Mouse (Mus musculus): ENCODE measurements at regions not wholly inside any gene's neighbourhood (a gene's known extent, or its start where the extent isn't known, plus 50 kb on each side); places are given as distances from the start of the nearest gene placed in this dataset.

DNA sequence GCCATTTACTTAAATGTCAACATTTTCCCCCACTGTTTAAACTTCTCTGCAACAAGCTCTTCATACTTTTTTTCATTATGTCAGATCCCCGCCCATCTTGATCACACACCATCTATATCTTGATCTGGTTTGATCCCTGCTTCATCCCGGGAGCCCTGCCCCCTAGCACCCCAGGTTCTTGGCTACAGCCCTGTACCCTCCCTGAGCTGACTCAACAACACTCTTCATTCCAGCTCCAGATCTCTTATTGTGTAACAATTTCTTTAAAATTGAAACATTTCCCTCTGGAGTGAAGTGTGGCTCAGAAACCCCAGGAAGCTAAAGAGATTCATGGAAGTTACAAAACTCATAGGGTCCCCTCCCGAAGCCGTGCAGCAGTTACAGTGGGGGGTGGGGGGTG lies 126.2 kb upstream of the Mast4 start:
- DNase-seq: no peak

DNA sequence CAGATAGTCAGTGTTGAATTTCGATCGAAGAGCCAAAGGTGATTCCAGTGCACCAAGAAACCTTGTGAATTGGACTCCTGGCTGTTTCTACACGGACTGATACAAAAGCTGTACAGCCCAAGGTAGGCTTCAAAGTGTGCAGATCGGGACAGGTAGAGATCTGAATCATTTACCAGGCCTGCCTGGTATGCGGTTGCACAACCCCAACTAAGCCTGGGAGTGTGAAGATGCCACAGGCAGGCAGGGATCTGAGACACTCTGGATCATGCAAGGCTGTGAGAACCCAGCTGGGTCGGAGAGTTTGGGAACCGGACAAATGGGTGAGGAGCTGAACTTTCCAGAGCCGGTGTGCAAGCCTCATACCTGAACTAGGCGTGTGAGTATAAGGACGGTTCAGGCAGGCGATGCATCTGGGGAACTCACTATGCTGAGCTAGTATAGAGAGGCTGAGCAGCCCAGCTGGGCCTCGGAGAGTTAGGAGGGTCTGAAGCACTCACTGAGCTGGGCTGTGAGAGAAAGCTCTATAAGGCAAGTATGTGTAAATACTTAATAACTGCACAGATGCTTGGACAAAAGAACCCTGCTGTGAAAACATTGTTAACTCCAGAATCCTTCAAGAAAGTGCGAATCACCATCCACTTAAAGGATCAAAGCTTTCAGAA lies 125.3 kb upstream of the Mast4 start:
- DNase-seq: no peak

DNA sequence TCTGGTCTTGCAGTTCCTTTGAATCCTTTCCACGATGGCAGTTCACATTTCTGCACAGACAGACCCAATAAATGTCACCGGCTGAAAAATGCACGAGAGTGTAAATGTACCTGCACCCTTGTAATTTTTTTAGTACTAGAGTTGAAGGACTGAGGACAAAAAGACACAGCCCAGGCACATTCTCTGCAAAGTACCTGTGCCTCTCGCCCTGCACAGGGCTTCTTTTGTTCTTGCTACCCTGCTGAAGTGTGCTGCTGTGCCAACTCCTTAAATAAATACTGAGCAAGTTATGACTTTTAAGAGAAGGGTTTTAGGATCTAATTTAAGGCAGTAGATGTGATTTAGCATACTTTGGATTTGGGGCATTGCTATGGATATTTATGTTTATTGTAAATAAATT lies 118.5 kb upstream of the Mast4 start:
- no peak for DNase-seq

DNA sequence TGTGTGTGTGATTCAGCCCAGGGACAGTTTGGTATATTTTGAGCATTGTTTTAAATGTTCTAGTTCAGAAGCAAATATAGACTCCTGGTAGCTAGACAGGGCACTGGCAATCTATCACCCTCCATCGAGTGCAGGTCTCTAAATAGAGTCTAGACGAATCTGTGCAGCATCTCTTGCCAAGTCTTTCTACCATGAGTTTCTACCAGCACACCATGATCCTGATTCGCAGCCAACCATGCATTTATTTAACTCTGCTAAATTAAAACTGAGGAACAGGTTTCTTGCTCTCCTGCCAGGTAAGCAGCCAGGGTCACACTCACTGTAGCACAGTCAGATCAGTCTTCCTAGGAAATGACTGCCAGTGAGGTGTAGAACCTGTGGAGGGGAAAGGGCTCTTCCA lies 96.3 kb upstream of the Mast4 start:
- no peak for DNase-seq

DNA sequence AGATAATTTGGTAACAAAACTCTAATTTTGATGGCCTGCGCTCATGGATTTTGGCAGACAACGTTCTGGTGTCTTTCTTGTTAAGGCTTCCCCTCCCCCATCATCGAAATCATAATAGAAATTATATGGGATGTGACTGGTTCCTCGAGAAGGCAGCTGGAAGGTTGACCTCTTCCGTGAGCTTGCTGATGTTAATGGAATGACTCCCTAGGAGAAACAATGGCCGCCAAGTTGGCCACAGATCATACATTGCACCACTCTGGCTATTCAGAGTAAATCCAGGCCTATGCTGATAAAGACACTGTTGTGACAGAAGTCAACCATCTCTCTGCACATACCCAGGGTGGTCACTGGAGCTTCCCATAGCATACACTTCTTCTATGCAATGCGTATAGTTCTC lies 89.7 kb upstream of the Mast4 start:
- DNase-seq: no peak

DNA sequence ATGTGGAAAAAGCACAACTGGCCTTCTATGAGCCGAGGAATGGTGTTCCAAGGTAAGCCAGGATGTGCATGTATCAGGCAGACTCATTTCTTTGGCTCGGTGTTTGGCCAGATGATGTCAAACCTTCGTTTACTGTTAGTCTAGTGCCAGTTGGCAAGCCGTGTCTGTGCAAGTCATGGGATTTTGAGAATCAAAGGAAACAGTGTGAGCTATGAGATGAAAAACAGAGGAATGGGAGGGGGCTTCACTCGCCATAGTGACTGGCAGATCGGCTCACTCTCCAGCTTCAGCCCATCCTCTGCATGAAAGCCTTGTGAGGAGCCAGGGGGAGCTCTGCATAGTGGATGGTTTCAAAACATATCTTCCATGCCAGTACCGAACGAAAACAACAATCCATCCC lies 89.1 kb upstream of the Mast4 start:
- DNase-seq: no peak

DNA sequence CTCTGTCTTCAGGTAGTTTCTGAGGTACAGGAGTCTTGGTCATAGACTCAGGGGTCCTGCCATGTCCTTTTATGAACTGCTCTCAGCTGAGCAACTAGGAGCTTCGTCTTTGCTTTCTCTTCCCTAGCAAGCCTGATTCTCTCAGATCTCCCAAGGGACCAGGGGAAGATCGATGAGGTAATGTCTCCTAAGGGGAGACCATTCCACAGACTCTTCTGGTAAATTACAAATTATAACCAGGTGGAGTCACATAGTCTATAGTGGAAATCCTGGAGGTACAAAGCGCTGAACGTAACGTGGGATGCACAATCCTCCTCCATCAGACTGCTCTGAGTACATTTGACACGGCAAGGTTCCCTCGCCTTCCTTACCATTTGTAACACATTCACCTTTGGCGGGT lies 88.7 kb upstream of the Mast4 start:
- no peak for DNase-seq

DNA sequence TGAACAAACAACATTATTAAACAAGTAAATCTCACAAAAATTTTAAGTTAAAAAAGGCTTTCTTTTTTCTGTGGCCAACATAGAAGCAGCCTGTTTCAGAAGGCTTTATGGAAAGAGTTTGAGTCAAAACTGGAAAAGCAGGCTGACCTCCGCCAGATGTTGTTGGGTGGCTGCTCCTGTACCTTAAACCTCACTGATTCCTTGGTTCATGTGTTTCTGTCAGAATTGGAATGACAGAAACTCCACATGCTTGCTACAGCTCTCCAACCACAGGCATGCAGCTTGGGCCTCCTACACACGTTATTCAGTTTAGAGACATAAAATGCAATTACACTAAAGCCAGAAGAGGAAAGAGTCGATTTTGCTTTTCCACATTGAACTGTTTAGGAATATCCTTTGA lies 84.8 kb upstream of the Mast4 start:
- no peak for DNase-seq

DNA sequence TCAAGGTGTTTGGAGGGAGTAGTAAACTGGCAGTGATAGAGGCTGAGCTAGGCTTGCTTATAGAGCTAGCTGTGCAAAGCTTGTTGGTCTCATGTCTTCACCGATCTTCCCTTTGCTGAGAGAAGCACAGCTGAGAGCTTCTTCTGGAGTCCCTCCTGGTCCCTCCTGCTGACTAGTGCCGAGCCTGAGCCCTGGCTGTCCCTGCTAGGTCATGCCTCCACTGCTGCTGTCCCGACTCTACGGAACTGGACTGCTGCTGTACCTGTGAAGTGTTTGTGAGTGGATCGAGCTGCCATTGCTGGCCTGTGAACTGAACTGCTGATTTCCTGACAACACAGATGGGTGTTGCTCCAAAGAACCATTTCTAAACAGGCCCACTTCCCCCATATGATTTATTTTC lies 83.0 kb upstream of the Mast4 start:
- no peak for DNase-seq

DNA sequence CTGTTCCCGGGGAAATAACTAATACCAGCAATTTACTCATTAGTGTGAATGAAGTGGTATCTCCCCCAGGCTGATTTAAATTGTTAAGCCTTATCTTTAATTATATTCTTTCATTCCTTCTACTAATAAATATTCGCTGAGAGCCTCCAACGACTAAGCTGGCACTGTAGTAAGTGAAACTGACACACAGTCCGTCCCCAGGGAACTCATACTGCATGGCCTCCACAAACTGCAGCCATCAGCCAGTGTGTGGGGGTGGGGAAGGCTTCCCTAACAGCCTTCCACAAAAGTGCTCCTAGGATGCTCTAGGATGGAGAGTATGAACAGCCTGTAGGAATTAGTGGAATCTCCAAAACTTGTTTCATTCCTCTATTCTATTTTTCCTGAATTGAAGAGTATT lies 81.0 kb upstream of the Mast4 start:
- no peak for DNase-seq

DNA sequence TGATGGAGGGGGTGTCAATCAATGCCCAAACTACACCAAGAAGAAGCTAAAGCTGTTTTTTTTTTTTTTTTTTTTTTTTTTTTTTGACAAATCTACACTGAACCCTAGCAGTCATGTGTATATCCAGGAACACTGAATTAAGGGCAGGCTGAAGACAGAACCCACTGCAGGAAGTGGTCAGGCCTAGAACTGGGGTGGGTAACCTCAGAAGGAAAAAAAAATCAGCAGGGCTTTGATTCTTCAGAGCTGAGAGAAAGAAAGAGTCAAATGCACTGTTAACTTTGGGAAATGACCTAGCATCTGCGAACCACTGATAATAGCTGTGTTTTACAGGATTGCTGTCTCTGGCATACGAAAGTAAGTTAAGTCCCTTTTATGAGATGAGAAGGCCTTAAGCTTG lies 78.3 kb upstream of the Mast4 start:
- no peak for DNase-seq

DNA sequence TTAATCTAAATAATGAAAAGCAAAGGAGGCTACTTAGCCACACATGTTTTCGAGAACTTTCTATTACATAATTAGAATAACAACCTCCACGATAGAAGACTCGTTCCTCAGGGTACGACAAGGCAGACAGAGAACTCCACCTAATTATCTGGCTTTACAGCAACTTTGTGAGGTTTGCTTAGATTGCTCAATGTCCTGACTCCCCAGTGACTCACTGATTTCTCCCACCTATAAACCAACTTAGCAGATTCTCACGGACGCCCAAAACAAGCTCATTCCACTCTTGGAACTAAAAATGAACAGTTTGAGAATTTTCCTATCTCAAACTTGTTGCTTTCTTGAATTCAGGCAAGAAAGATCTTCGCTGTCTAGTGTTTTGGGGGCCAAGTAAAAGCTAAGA lies 75.0 kb upstream of the Mast4 start:
- no peak for DNase-seq

DNA sequence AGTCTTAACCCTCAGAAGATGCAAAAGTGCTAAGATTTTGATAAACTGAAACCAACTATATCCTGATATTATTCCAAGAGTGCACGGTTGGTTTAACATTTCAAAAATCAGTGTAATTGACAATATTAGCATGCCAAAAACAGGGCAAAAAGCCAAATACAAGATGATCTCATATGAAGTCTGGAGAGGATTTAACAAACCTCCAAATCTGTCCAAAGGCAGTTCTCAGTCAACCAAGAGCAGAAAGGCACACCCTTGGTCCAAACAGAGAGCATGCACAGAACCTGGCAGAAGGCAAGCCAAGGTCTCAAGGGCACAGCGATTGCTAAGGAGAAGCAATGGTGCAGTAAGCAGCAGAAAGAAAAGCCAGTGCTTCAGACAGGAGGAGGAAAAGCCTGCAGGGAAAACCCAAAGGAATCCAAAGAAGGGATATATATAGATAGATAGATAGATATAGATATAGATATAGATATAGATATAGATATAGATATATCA lies 62.3 kb upstream of the Mast4 start:
- no peak for DNase-seq

DNA sequence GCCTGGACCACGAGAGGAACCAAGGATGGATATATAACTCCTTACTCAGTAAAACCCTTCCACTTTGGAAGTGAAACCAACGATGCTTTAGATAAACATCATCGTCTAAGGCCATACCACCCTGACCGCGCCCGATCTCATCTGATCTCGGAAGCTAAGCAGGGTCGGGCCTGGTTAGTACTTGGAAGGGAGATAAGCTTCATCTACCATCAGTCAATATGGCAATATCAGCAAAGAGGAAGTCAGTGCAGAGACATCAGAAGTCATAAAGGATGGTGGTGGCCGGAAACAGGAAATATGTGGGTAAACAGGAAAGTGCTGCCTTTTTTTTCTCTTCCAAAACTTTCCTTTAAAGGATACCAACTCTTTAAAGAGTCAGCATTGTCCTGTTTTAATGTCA lies 61.8 kb upstream of the Mast4 start:
- DNase-seq: no peak

DNA sequence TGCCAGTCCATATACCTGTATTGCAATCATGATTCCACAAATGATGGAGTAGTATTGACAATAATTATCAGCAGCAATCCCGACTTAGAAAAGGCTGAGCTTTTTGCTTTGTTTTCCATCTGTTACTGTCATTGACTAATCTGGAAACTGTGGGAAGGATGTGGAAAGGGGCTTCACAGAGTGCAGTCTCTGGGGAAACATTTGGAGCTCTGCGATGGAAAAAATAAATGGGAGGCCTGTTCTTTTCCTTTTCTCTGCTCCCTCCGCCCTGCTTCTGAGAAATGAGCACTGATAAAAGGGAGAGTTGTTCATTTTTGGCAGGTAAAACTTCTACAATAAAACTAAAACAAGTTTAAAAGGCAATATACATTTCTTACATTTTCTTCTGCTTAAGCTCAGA lies 58.3 kb upstream of the Mast4 start:
- DNase-seq: no peak

DNA sequence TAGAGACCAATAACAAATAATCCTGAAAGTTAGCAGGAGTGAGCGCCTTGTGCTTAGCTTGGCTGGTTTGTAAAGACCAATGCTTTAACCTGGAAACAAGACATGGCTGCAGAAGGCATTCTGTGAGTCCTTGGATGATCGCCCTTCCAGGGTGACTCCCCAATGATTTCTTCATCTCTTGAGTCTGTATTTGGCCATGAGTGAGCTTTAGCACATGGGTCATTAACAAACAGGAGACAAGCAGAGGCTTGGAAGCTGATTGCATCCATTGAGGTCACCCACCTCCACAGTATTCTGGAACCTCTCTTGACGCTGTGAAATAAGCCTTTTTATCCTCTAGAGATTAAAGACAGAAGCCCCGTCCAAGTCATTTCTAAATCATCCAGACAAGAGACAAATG lies 57.1 kb upstream of the Mast4 start:
- DNase-seq: no peak

DNA sequence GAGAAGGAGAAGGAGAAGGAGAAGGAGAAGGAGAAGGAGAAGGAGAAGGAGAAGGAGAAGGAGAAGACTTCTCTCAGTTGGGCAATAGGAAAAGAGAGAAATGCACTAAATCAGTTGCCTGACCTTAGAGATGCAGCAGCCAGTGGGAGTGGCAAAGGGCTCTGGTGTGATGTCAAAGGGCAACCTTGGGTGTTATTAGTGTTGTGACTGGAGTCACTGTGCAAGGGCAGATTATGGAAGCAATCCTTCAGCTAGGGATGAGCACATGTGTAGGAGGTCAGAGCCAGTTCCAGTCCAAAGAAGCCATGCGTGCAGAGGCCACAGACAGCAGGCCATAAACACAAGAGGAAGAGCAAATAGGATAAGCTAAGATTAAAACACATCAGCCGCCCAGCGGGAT lies 56.7 kb upstream of the Mast4 start:
- DNase-seq: no peak

DNA sequence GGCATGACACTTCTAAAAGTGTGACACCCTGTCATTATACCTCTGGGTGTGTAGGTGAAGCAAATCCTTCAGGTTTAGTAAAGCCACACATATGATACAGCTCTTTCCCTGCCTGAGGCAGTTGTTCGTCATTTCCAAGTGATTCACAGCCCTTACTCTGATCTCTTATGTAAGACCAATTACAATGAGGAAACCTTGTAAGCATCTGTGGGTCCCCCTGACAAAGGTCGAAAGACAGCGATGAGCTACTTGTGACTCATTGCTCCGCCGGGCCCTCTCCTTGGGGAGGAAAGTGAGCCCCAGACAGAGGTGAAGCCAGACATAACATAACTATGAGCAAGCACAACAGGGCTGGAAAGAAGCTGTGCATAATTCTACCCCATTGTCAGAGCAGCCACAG lies 52.7 kb upstream of the Mast4 start:
- DNase-seq: no peak

All from B cell, adult 2 months (primary cell).